Mouse (Mus musculus) MN1 (cell line): ENCODE results near the gene Tmod1.

Source experiments
- DNase-seq: peaks from one replicate; pipeline ENCODE4 v3.0.0-alpha.2; 2016; ENCODE audit warnings: low spot score

Gene Tmod1

GRCm38 (mm10) chr4:46038892-46039751, at the start of gene Tmod1:
TSS of gene Tmod1 (plus strand) at chr4:46038935.
- peak; percentile 56 for DNase-seq

GRCm38 (mm10) chr4:45990427-45991135, 48.2 kb upstream of the Tmod1 start:
- DNase-seq: no peak

- no peak for DNase-seq
These were observed 40.2 kb upstream of the Tmod1 start for GRCm38 (mm10) chr4:45998536-45998935.

- no peak for DNase-seq
These were observed 30.5 kb upstream of the Tmod1 start for GRCm38 (mm10) chr4:46008142-46008793.

DNA sequence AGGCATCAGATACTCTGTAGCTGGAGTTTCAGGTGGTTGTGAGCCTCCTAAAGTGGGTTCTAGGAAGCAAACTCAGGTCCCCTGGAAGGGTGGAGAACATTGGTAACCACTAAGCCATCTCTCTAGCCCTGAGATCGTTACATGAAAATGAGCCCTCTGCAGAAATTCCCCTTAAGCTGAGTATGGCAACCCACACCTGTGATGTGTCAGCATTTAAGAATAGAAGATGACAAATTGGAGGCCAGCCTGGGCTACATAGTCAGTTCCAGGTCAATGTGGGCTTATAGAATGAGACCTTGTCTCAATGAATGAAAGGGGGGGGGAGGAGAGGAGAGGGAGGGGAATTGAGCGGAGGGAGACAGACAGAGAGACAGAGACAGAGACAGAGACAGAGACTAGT, 27.0 kb upstream of the Tmod1 start:
- no peak for DNase-seq

DNA sequence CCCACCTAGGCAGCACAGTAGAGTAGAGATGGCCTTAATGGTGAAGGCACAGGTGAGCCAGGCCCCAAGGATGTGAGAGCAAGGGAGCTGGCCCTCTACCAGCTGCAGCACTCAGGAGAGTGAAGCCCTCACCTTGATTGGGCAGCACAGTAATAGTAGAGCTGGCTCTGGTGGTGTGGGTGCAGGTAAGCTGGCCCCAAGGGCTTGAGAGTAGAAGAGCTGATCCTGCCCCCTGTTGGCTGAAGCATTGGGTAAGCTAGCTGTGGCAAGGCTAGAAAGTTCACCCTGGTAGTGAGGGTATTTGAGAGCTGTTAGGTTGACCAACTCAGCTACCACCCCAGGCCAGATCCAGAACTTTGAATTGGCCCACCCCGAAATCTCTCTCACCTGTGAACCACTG, 23.1 kb upstream of the Tmod1 start:
- no peak for DNase-seq

GRCm38 (mm10) chr4:46023021-46023481, 15.7 kb upstream of the Tmod1 start:
- DNase-seq: no peak

- DNase-seq: no peak
These were observed 12.8 kb upstream of the Tmod1 start for GRCm38 (mm10) chr4:46025893-46026292.

GRCm38 (mm10) chr4:46028224-46028623, 10.5 kb upstream of the Tmod1 start:
- DNase-seq: no peak

- no peak for DNase-seq
These were observed 10.0 kb upstream of the Tmod1 start for GRCm38 (mm10) chr4:46028781-46029180.

DNA sequence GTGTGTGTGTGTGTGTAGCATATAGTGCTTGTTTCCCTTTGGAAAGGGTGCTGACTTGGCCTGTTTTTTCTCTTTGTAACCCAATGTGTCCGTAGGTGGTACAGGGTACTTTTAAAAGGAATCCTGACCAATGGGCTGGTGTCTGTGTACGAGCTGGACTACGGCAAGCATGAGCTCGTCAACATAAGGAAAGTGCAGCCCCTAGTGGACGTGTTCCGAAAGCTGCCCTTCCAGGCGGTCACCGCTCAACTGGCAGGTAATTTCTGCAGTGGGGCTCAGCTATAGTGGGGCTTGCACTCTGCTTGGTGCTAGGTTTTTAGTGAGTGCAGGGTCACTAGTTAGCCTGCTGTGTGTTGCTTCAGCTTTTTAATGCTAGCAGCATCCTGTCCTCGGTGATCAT, 9.2 kb upstream of the Tmod1 start:
- DNase-seq: no peak

DNA sequence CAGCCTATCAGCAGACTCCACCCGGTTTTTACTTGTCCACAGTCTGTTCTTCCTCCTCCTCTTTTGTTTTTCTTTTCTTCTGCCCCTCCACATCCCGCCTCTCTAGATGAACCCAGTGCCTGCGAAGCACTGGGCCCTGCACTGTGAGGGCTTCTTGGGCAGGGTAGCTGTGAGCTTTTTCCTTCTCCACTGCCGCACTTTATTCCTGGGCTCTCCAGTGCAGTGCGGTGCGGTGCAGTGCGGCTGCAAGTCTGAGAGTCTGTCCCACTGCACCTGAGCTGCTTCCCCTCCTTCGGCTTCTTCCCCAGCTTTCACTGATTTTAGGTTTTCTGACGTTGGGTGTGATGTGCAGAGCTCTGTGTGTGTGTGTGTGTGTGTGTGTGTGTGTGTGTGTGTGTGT, 6.3 kb upstream of the Tmod1 start:
- DNase-seq: no peak

DNA sequence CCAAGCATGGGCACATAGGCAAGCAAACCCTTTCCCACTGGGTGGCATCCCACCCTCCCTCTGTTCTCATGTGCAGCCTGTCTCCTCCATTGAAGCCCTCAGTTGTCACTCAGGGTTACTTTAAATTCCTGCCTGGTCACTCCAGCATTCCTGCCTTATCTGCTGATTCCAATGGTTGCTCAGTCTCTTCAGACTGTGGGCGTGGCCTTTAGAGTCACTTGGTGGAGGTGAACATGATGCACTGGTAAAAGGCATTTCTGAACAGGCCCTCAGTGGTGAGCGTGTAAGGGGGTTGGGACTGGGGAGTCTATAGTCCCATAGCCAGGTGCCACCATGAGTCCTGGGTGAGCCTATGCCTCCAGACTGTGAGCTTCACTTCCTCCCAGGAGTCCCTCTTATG, 5.5 kb upstream of the Tmod1 start:
- DNase-seq: no peak

DNA sequence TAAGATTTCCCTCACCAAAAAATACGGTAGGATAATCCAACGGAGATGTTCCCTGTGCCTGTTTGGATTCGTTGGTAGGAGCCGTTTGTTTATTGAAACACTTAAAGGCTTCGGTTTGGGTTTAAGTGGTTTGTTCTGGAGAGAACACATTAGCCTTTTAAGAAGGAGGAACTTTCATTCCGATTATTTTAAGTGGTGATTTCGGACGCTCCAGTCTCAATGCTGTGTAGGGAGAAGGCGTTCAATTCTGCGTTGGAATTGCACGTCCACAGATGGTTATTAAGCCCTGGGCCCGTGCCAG, 194 bp upstream of the Tmod1 start:
- no peak for DNase-seq

GRCm38 (mm10) chr4:46039899-46040298, 1.2 kb downstream of the Tmod1 start:
- no peak for DNase-seq

DNA sequence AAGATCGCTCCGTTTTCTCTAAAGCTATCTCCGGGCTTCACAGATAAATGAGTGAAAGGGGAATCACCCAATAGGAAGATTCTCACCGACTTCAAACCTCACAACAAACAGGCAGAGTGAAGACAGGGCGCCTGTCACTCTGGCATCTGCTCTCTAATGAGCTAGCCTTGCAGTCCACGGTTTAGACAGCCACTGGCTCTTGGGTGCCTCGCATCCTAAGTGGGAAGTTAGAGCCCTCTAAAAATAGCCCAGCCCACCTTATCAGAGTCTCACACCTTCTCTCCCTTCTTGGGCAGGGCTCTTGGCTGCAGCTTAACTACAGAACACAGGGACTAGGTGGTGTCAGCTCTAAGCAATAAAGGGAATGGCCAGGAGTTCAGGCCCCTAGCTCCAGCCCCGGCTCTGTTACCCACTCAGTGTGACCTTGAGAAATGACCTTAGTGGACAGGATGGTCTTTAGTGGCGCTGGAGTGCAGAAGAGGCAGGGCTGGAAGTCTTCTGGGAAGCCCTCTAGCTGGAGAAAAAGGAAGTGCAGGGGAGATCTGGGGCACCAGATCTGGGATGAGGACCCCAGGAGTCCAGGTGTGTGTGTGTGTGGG, 2.0 kb downstream of the Tmod1 start:
- peak; percentile 61 for DNase-seq

GRCm38 (mm10) chr4:46041761-46042504, 3.2 kb downstream of the Tmod1 start:
- DNase-seq: peak; percentile 81

DNA sequence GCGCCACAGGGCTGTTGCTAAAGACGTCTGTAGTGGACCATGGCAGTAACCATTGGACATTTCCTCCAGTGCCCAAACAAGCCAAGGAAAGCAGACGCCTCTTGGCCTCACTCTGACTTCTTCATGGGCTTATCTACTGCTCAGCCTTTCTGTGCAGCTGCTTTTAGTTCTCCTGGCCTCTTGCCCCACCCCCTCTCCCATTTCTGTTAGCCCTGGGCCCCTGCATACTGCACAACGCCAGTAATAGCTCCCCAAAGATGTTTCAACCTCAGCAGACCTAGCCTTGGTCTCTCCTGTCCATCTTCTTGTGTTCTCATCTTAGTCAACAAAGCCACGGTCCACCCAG, 3.7 kb downstream of the Tmod1 start:
- no peak for DNase-seq

- DNase-seq: no peak
These were observed 4.6 kb downstream of the Tmod1 start for GRCm38 (mm10) chr4:46043361-46043760.

- no peak for DNase-seq
These were observed 9.2 kb downstream of the Tmod1 start for GRCm38 (mm10) chr4:46047971-46048370.

DNA sequence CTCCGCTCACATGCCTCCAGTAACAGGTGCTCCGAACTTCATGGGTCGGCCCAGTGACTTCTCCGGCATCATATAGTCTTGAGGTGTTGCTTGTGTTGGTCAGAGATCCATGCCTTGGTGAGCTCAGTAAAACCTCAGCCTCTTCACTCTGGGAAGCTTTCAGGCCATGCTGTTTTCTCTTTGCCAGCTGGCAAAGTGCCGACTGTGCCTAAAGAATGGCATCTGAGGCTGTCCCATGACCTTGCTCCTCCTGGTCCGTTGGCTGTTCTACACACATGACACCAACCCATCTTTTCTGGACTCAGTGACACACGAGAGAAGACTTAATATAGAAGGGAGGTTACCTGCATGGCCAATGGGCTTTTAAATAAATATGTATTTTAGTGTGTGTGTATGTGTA, 9.7 kb downstream of the Tmod1 start:
- DNase-seq: no peak
